Mouse (Mus musculus) layer of hippocampus, adult 2 months (tissue): Measurements from ENCODE around the gene Angel1. TPM values are rescaled to one million over a fixed set of nuclear protein-coding genes. Genes with fewer than 3 reads are reported as not detected.
A peak's percentile ranks its signal among the peaks of the same experiment; 100 is the strongest.

Experiments used
- DNase-seq, 2 experiments: peaks; one replicate each; pipeline ENCODE4 v3.0.0; 2022; ENCODE audit warnings: low spot score in 2 of 2
- H3K27ac ChIP-seq: fragments of 200-600 bp; 2 replicates; pipeline ENCODE4 v1.8.1; 2022
- H3K4me3 ChIP-seq: fragments of 200-600 bp; 2 replicates; pipeline ENCODE4 v1.8.1; 2022; ENCODE audit warnings: mild to moderate bottlenecking
- CTCF ChIP-seq: fragments of 200-600 bp; conservative IDR thresholded peaks from 2 replicates; pipeline ENCODE4 v1.8.1; 2022; ENCODE audit warnings: antibody characterized with exemption, mild to moderate bottlenecking, moderate library complexity
- total RNA-seq, 2 experiments: library from RNA; stranded (reverse); gene quantifications; 2 replicates each; pipeline ENCODE4 v1.2.3; 2021

Angel1 gene
- total RNA-seq, 2 experiments from 2014 or later, result 5.6 to 5.8 TPM

GRCm38 (mm10) chr12:86682178-86682577 lies 44.1 kb downstream of the Angel1 start:
- TF ChIP-seq CTCF, result no peak
- no peak for DNase-seq
- H3K27ac ChIP-seq, result peak overlapping the region; percentile 65
- peak overlapping the region; percentile 100 for H3K4me3 ChIP-seq

- Histone ChIP-seq H3K27ac (peak overlapping the region; percentile 65; the same call in 1 of the 2 replicates), H3K4me3 (peak overlapping the region; percentile 100)
- TF ChIP-seq CTCF, result no peak
- no peak for DNase-seq
Observed at GRCm38 (mm10) chr12:86681626-86682025, 44.6 kb downstream of the Angel1 start.

GRCm38 (mm10) chr12:86680591-86681193 lies 45.6 kb downstream of the Angel1 start:
- DNase-seq, result no peak
- Histone ChIP-seq H3K27ac (peak overlapping the region; percentile 99), H3K4me3 (peak overlapping the region; percentile 100)
- TF ChIP-seq CTCF, result peak; percentile 55

GRCm38 (mm10) chr12:86679991-86680491 lies 46.2 kb downstream of the Angel1 start:
- H3K27ac ChIP-seq, result peak overlapping the region; percentile 99
- no peak for DNase-seq
- peak overlapping the region; percentile 100 for H3K4me3 ChIP-seq
- no peak for TF ChIP-seq CTCF

GRCm38 (mm10) chr12:86679546-86679930 lies 46.7 kb downstream of the Angel1 start:
- Histone ChIP-seq H3K4me3 (peak overlapping the region; percentile 100), H3K27ac (peak overlapping the region; percentile 99)
- no peak for DNase-seq
- no peak for TF ChIP-seq CTCF

GRCm38 (mm10) chr12:86678591-86679545 lies 47.4 kb downstream of the Angel1 start, which contains the start of gene Vash1:
Gene Vash1, plus strand, starts transcription at chr12:86678700.
- peak within 1 kb of the TSS; percentile 100 for H3K4me3 ChIP-seq
- DNase-seq, result peak; percentile 65 to 79
- H3K27ac ChIP-seq, result peak within 1 kb of the TSS; percentile 99
- no peak for TF ChIP-seq CTCF

- no peak overlapping the region for H3K4me3 ChIP-seq
- TF ChIP-seq CTCF, result no peak
- no peak for DNase-seq
- no peak overlapping the region for H3K27ac ChIP-seq
Observed at GRCm38 (mm10) chr12:86672507-86672906, 53.8 kb downstream of the Angel1 start.

GRCm38 (mm10) chr12:86672105-86672504 lies 54.2 kb downstream of the Angel1 start:
- H3K4me3 ChIP-seq, result no peak overlapping the region
- no peak for DNase-seq
- H3K27ac ChIP-seq, result no peak overlapping the region
- no peak for TF ChIP-seq CTCF

GRCm38 (mm10) chr12:86668404-86668803 lies 57.9 kb downstream of the Angel1 start:
- H3K4me3 ChIP-seq, result no peak overlapping the region
- H3K27ac ChIP-seq, result peak overlapping the region; percentile 57; the same call in 1 of the 2 replicates
- TF ChIP-seq CTCF, result no peak
- DNase-seq, result peak; percentile 85 to 88

- peak; percentile 84 for TF ChIP-seq CTCF
- H3K4me3 ChIP-seq, result no peak overlapping the region
- DNase-seq, result no peak
Observed at GRCm38 (mm10) chr12:86665656-86666055, 60.6 kb downstream of the Angel1 start.

GRCm38 (mm10) chr12:86660466-86660865 lies 65.8 kb downstream of the Angel1 start:
- Histone ChIP-seq H3K27ac (no peak overlapping the region), H3K4me3 (no peak overlapping the region)
- DNase-seq, result no peak
- TF ChIP-seq CTCF, result no peak

More at GRCm38 (mm10) chr12:86665656-86666055, 60.6 kb downstream of the Angel1 start:
- H3K27ac ChIP-seq, result no peak overlapping the region

GRCm38 (mm10) chr12:86659447-86659968 lies 66.8 kb downstream of the Angel1 start:
- peak overlapping the region; percentile 48; the same call in 1 of the 2 replicates for H3K27ac ChIP-seq

More at GRCm38 (mm10) chr12:86659447-86659968, 66.8 kb downstream of the Angel1 start:
- H3K4me3 ChIP-seq, result no peak overlapping the region
- no peak for TF ChIP-seq CTCF
- peak; percentile 44 to 60 for DNase-seq
